Mouse (Mus musculus): ENCODE data around the gene Erv3.
"Not testable (repeated sequence)": the region's sequence is repeated elsewhere in the genome, so short reads cannot be mapped to it uniquely, and the experiment has no call there.

Gene Erv3

GRCm38 (mm10) chr2:131864262-131864796 is 4.8 kb upstream of the Erv3 start:
- DNase-seq (ENCODE audit: low spot score) = no peak

- no peak for DNase-seq (ENCODE audit: low spot score)
Measured at GRCm38 (mm10) chr2:131863472-131863871, 3.9 kb upstream of the Erv3 start.

- DNase-seq (ENCODE audit: low spot score) = no peak
Measured at GRCm38 (mm10) chr2:131862617-131863275, 3.2 kb upstream of the Erv3 start.

GRCm38 (mm10) chr2:131857838-131858237 is 1.7 kb downstream of the Erv3 start:
- DNase-seq (ENCODE audit: low spot score) = peak; percentile 37

GRCm38 (mm10) chr2:131853719-131854118 is 5.8 kb downstream of the Erv3 start:
- DNase-seq (ENCODE audit: low spot score) = no peak

- no peak for DNase-seq (ENCODE audit: low spot score)
Measured at GRCm38 (mm10) chr2:131851333-131852092, 8.0 kb downstream of the Erv3 start.

- no peak for DNase-seq (ENCODE audit: low spot score)
Measured at GRCm38 (mm10) chr2:131850047-131850446, 9.5 kb downstream of the Erv3 start.

GRCm38 (mm10) chr2:131847501-131848359 is 11.8 kb downstream of the Erv3 start:
- DNase-seq (ENCODE audit: low spot score) = peak; percentile 71

GRCm38 (mm10) chr2:131846811-131847210 is 12.7 kb downstream of the Erv3 start:
- no peak for DNase-seq (ENCODE audit: low spot score)

GRCm38 (mm10) chr2:131846132-131846710 is 13.3 kb downstream of the Erv3 start:
- no peak for DNase-seq (ENCODE audit: low spot score)

GRCm38 (mm10) chr2:131845671-131846070 is 13.9 kb downstream of the Erv3 start:
- DNase-seq (ENCODE audit: low spot score) = no peak

- DNase-seq (ENCODE audit: low spot score) = no peak
Measured at GRCm38 (mm10) chr2:131842568-131842967, 17.0 kb downstream of the Erv3 start.

GRCm38 (mm10) chr2:131841321-131841693 is 18.2 kb downstream of the Erv3 start:
- no peak for DNase-seq (ENCODE audit: low spot score)

GRCm38 (mm10) chr2:131840611-131841320 is 18.8 kb downstream of the Erv3 start:
- no peak for DNase-seq (ENCODE audit: low spot score)

- no peak for DNase-seq (ENCODE audit: low spot score)
Measured at GRCm38 (mm10) chr2:131834296-131834695, 25.3 kb downstream of the Erv3 start.

GRCm38 (mm10) chr2:131831861-131832260 is 27.7 kb downstream of the Erv3 start:
- no peak for DNase-seq (ENCODE audit: low spot score)

- DNase-seq (ENCODE audit: low spot score) = not testable (repeated sequence)
Measured at GRCm38 (mm10) chr2:131830945-131831344, 28.6 kb downstream of the Erv3 start.

- DNase-seq (ENCODE audit: low spot score) = peak; percentile 72
Measured at GRCm38 (mm10) chr2:131827999-131828975, 31.3 kb downstream of the Erv3 start.

GRCm38 (mm10) chr2:131827026-131827687 is 32.4 kb downstream of the Erv3 start:
- DNase-seq (ENCODE audit: low spot score) = no peak

GRCm38 (mm10) chr2:131825498-131825897 is 34.0 kb downstream of the Erv3 start:
- no peak for DNase-seq (ENCODE audit: low spot score)

Data from MN1 (cell line).